8 mouse cellular contexts compared by ENCODE assay signal in genomic region chr9:43742902-43743646, GRCm38 (mm10). TPM values are rescaled to one million over a fixed set of nuclear protein-coding genes. Genes with fewer than 3 reads are reported as not detected.
DNase-seq lines count a peak whose midpoint lies in the region; ATAC-seq lines count a peak whose summit lies in the region.

No protein-coding gene starts in this region.

- peak overlapping the region; percentile 89 for H3K4me2 ChIP-seq in intestine, embryonic 14.5 days (ENCODE audit: low read length)
- peak overlapping the region; percentile 71 for H3K4me2 ChIP-seq in liver, embryonic 15.5 days
- H3K4me2 ChIP-seq in neural tube, embryonic 13.5 days: peak overlapping the region; percentile 93

- peak; percentile 67 to 74 for DNase-seq in urinary bladder, adult 18-20 months (ENCODE audit: low spot score in 2 of 2)
- no peak for DNase-seq in urinary bladder, postnatal 10 days (ENCODE audit: low spot score)
- DNase-seq in cerebellum, postnatal 4 days (ENCODE audit: low spot score in 2 of 2): peak; percentile 49 to 68
- DNase-seq in gastrocnemius, postnatal 4 days (ENCODE audit: low spot score in 2 of 2): peak; percentile 76 to 81
- DNase-seq in intestine, embryonic 14.5 days (ENCODE audit: low spot score): peak; percentile 79
- DNase-seq in adipocyte (ENCODE audit: low spot score): no peak

- H3K9ac ChIP-seq in intestine, embryonic 14.5 days (ENCODE audit: low read length): peak overlapping the region; percentile 88
- peak overlapping the region; percentile 60; the same call in 1 of the 2 replicates for H3K9ac ChIP-seq in liver, embryonic 15.5 days
- peak overlapping the region; percentile 99 for H3K9ac ChIP-seq in neural tube, embryonic 13.5 days

- 1% methylated on average over 27 of the region's 27 CpGs for WGBS in intestine, embryonic 14.5 days
- 2% methylated on average over 27 of the region's 27 CpGs for WGBS in liver, embryonic 15.5 days (ENCODE audit: insufficient replicate concordance)
- 2% methylated on average over 27 of the region's 27 CpGs for WGBS in neural tube, embryonic 13.5 days

- H3K27me3 ChIP-seq in intestine, embryonic 14.5 days (replicated peaks; ENCODE audit: control insufficient read depth, insufficient read depth, low read length): no peaks in the 10 kb centered on the region
- H3K27me3 ChIP-seq in liver, embryonic 15.5 days: peaks cover 65% of the 10 kb centered on the region
- H3K27me3 ChIP-seq in neural tube, embryonic 13.5 days: peaks cover 8% of the 10 kb centered on the region; the same call in 1 of the 2 replicates

- peaks cover 28% of the 10 kb centered on the region for H3K4me1 ChIP-seq in intestine, embryonic 14.5 days (replicated peaks; ENCODE audit: control insufficient read depth, insufficient read depth, low read length)
- H3K4me1 ChIP-seq in liver, embryonic 15.5 days (replicated peaks): peaks cover 22% of the 10 kb centered on the region
- H3K4me1 ChIP-seq in neural tube, embryonic 13.5 days (replicated peaks): peaks cover 53% of the 10 kb centered on the region

- H3K9me3 ChIP-seq in intestine, embryonic 14.5 days (ENCODE audit: control insufficient read depth, low read length): no peaks in the 10 kb centered on the region
- H3K9me3 ChIP-seq in liver, embryonic 15.5 days (replicated peaks): no peaks in the 10 kb centered on the region
- no peaks in the 10 kb centered on the region for H3K9me3 ChIP-seq in neural tube, embryonic 13.5 days

- no peaks in the 10 kb centered on the region for H3K36me3 ChIP-seq in intestine, embryonic 14.5 days (ENCODE audit: control insufficient read depth, insufficient read depth, low read length)
- no peaks in the 10 kb centered on the region for H3K36me3 ChIP-seq in liver, embryonic 15.5 days (replicated peaks)
- no peaks in the 10 kb centered on the region for H3K36me3 ChIP-seq in neural tube, embryonic 13.5 days

- ATAC-seq in intestine, embryonic 14.5 days (replicated peaks; ENCODE audit: low FRiP score, low TSS enrichment, low read depth): 0 out of 2 replicates have a peak, but pooled peaks have one; percentile 22
- ATAC-seq in liver, embryonic 15.5 days (ENCODE audit: insufficient read depth): peak; percentile 59
- ATAC-seq in neural tube, embryonic 13.5 days (ENCODE audit: low read depth): peak; percentile 6; the same call in 1 of the 2 replicates

- H3K27ac ChIP-seq in intestine, embryonic 14.5 days (ENCODE audit: low read depth): peak overlapping the region; percentile 94
- H3K27ac ChIP-seq in liver, embryonic 15.5 days (replicated peaks): peak overlapping the region; percentile 73
- H3K27ac ChIP-seq in neural tube, embryonic 13.5 days (replicated peaks): peak overlapping the region; percentile 98

- peak overlapping the region; percentile 75 for H3K4me3 ChIP-seq in intestine, embryonic 14.5 days (ENCODE audit: low read depth, low read length)
- peak overlapping the region; percentile 63 for H3K4me3 ChIP-seq in liver, embryonic 15.5 days (replicated peaks)
- peak overlapping the region; percentile 95 for H3K4me3 ChIP-seq in neural tube, embryonic 13.5 days

RNA-seq across cellular contexts. Expression of gene Nectin1, which starts 0.7 kb away (rescaled TPM):
- total RNA-seq in gastrocnemius, postnatal 4 days (2021): 10 to 100 TPM; 16.0 to 16.4 TPM
- polyA plus RNA-seq in intestine, embryonic 14.5 days (2014; fragmentation: Nextera tagmentation; extraction: Ambion mirVana): 5.9 and 6.2 TPM in 2 replicates
- polyA plus RNA-seq in liver, embryonic 15.5 days (2015; fragmentation: Nextera tagmentation; extraction: Ambion mirVana): 1.6 and 1.8 TPM in 2 replicates
- polyA plus RNA-seq in neural tube, embryonic 13.5 days (2015; fragmentation: Nextera tagmentation; extraction: Ambion mirVana): 12.0 and 14.1 TPM in 2 replicates

Comparison
In these comparisons a context has a peak if more than half of its experiments do, and no peak if none do; other contexts are left out.
1. DNase-seq: peak in urinary bladder, adult 18-20 months (2 of 2), cerebellum, postnatal 4 days (2 of 2), gastrocnemius, postnatal 4 days (2 of 2) and intestine, embryonic 14.5 days (single experiment); none in urinary bladder, postnatal 10 days (single experiment) and adipocyte (single experiment).
2. ATAC-seq: peak in every context shown above with its lines; median percentile 59 in liver, embryonic 15.5 days; 22 in intestine, embryonic 14.5 days; 6 in neural tube, embryonic 13.5 days.
3. Peak in every context shown above with its lines, with median percentiles within 50 percentile points of each other: H3K27ac ChIP-seq, H3K4me2 ChIP-seq, H3K4me3 ChIP-seq and H3K9ac ChIP-seq.